Mouse (Mus musculus): ENCODE measurements around the gene Fam129c.

DNA sequence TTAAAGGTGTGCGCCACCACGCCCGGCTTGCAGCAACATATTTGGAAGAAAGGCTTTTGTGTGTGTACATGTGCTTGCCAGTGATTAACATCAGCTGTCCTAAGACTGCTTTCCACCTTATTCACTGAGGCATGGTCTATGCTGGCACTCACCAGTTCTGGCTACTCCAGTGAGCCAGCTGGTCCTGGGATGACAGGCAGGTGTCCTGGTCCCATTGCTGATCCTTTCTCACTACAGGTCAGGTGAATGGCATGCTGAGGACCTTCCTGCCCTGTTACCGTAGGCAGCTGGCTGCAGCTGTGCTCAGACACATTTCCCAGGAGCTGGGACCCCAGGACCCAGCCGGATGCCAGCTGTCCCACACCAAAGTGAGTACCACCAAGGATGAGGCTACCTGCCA, 1.4 kb downstream of the Fam129c start:
- TF ChIP-seq CTCF (IDR thresholded peaks at IDR 0.05) (no peak), EP300 (IDR thresholded peaks at IDR 0.05) (no peak)

Data from lung, postnatal 0 days (tissue).